Mouse (Mus musculus) MEL (cell line): ENCODE results near the gene Fancf. TPM values are rescaled to one million over a fixed set of nuclear protein-coding genes. Genes with fewer than 3 reads are reported as not detected.

Experiments used
- DNase-seq: peaks from one replicate; pipeline ENCODE4 v3.0.0; 2011; ENCODE audit warnings: low read depth, low spot score
- H3K27ac ChIP-seq: 2 replicates; pipeline ENCODE4 v1.5.1; 2012; ENCODE audit warnings: low read depth, mild to moderate bottlenecking, control low read depth, low read length, moderate library complexity; ENCODE audit not compliant: control insufficient read depth
- H3K27me3 ChIP-seq, 2 experiments: fragments of 150-350 bp in 1 of 2; sonication (generic) in 1 of 2; 2 replicates each; pipeline ENCODE4 v1.6.1; 2012; ENCODE audit warnings: low read length in 2 of 2, mild to moderate bottlenecking in 2 of 2, improper control_type of control experiment in 1 of 2, moderate library complexity in 1 of 2; ENCODE audit not compliant: insufficient read depth in 2 of 2, control insufficient read depth in 1 of 2
- H3K36me3 ChIP-seq, 2 experiments: 2 replicates each; pipeline ENCODE4 v1.6.1; 2012 to 2014; ENCODE audit warnings: low read length in 2 of 2, improper control_type of control experiment in 1 of 2, inconsistent platforms in 1 of 2, mild to moderate bottlenecking in 1 of 2; ENCODE audit not compliant: insufficient read depth in 2 of 2, control insufficient read depth in 1 of 2
- H3K4me1 ChIP-seq, 2 experiments: fragments of 150-350 bp in 1 of 2; sonication (generic) in 1 of 2; 2 replicates each; pipeline ENCODE4 v1.6.1; 2012; ENCODE audit warnings: low read length in 2 of 2, improper control_type of control experiment in 1 of 2, mild to moderate bottlenecking in 1 of 2; ENCODE audit not compliant: insufficient read depth in 2 of 2, control insufficient read depth in 1 of 2
- H3K4me3 ChIP-seq, 2 experiments: fragments of 150-350 bp in 1 of 2; sonication (generic) in 1 of 2; 2 replicates each; pipeline ENCODE4 v1.5.1; 2012; ENCODE audit warnings: low read depth in 2 of 2, low read length in 2 of 2, mild to moderate bottlenecking in 2 of 2, moderate library complexity in 2 of 2, control low read depth in 1 of 2, improper control_type of control experiment in 1 of 2; ENCODE audit not compliant: control insufficient read depth in 1 of 2, insufficient read depth in 1 of 2
- H3K79me2 ChIP-seq: 2 replicates; pipeline ENCODE4 v1.6.1; 2012; ENCODE audit warnings: mild to moderate bottlenecking, low read length, moderate library complexity; ENCODE audit not compliant: control insufficient read depth, poor library complexity, insufficient read depth
- H3K9ac ChIP-seq: 2 replicates; pipeline ENCODE4 v1.6.1; 2012; ENCODE audit warnings: low read depth, mild to moderate bottlenecking, control low read depth, low read length, moderate library complexity; ENCODE audit not compliant: control insufficient read depth, poor library complexity, severe bottlenecking
- H3K9me3 ChIP-seq: fragments of 150-350 bp; sonication (generic); replicated peaks from 2 replicates; pipeline ENCODE4 v1.6.1; 2012; ENCODE audit warnings: mild to moderate bottlenecking, low read length, improper control_type of control experiment, moderate library complexity; ENCODE audit not compliant: insufficient read depth
- BHLHE40 ChIP-seq: IDR thresholded peaks from 2 replicates; pipeline ENCODE4 v1.6.1; 2012; ENCODE audit warnings: low read depth, mild to moderate bottlenecking, inconsistent platforms, low read length, improper control_type of control experiment, borderline replicate concordance
- CHD2 ChIP-seq: IDR thresholded peaks from 2 replicates; pipeline ENCODE4 v1.6.1; 2011; ENCODE audit warnings: low read length, improper control_type of control experiment
- CTCF ChIP-seq, 3 experiments: IDR thresholded peaks in 2 of 3; conservative IDR thresholded peaks in 1 of 3; 2 replicates each; pipeline ENCODE4 v1.5.1; 2011 to 2012; ENCODE audit warnings: low read length in 3 of 3, low read depth in 2 of 3, mild to moderate bottlenecking in 2 of 3, improper control_type of control experiment in 1 of 3, inconsistent platforms in 1 of 3, mixed read lengths in 1 of 3, moderate library complexity in 1 of 3; ENCODE audit not compliant: control insufficient read depth in 1 of 3, insufficient read depth in 1 of 3, poor library complexity in 1 of 3, severe bottlenecking in 1 of 3
- ELF1 ChIP-seq: IDR thresholded peaks from 2 replicates; pipeline ENCODE4 v1.6.1; 2014; ENCODE audit warnings: low read depth, mild to moderate bottlenecking, inconsistent platforms, low read length, improper control_type of control experiment, moderate library complexity
- EP300 ChIP-seq, 2 experiments: IDR thresholded peaks; 2 replicates each; pipeline ENCODE4 v1.6.1; 2011; ENCODE audit warnings: improper control_type of control experiment in 2 of 2, low read length in 2 of 2, low read depth in 1 of 2, mild to moderate bottlenecking in 1 of 2
- HCFC1 ChIP-seq: IDR thresholded peaks from 2 replicates; pipeline ENCODE4 v1.6.1; 2012; ENCODE audit warnings: low read depth, mild to moderate bottlenecking, inconsistent platforms, low read length, improper control_type of control experiment, moderate library complexity
- MAX ChIP-seq: IDR thresholded peaks from 2 replicates; pipeline ENCODE4 v1.6.1; 2011; ENCODE audit warnings: low read length, improper control_type of control experiment
- MAZ ChIP-seq: IDR thresholded peaks from 2 replicates; pipeline ENCODE4 v1.6.1; 2012; ENCODE audit warnings: low read depth, mild to moderate bottlenecking, inconsistent platforms, low read length, improper control_type of control experiment
- MYB ChIP-seq: IDR thresholded peaks from 2 replicates; pipeline ENCODE4 v1.6.1; 2011; ENCODE audit warnings: mild to moderate bottlenecking, low read depth, low read length, improper control_type of control experiment
- MYC ChIP-seq: IDR thresholded peaks from 2 replicates; pipeline ENCODE4 v1.6.1; 2011; ENCODE audit warnings: low read depth, mild to moderate bottlenecking, low read length, improper control_type of control experiment, moderate library complexity
- NRF1 ChIP-seq: IDR thresholded peaks from 2 replicates; pipeline ENCODE4 v1.6.1; 2014; ENCODE audit warnings: low read depth, mild to moderate bottlenecking, inconsistent platforms, low read length, improper control_type of control experiment, moderate library complexity; ENCODE audit not compliant: poor library complexity, insufficient read depth, severe bottlenecking
- POLR2A ChIP-seq, 2 experiments: IDR thresholded peaks; 2 replicates each; pipeline ENCODE4 v1.6.1; 2011 to 2012; ENCODE audit warnings: low read length in 2 of 2, mild to moderate bottlenecking in 2 of 2, control low read depth in 1 of 2, improper control_type of control experiment in 1 of 2, low read depth in 1 of 2, moderate library complexity in 1 of 2; ENCODE audit not compliant: control insufficient read depth in 1 of 2, insufficient read depth in 1 of 2, poor library complexity in 1 of 2
- RAD21 ChIP-seq: IDR thresholded peaks from 2 replicates; pipeline ENCODE4 v1.6.1; 2011; ENCODE audit warnings: mild to moderate bottlenecking, low read depth, low read length, improper control_type of control experiment
- RCOR1 ChIP-seq: IDR thresholded peaks from 2 replicates; pipeline ENCODE4 v1.6.1; 2012; ENCODE audit warnings: low read depth, mild to moderate bottlenecking, inconsistent platforms, low read length, improper control_type of control experiment
- SIN3A ChIP-seq: IDR thresholded peaks from 2 replicates; pipeline ENCODE4 v1.6.1; 2012; ENCODE audit warnings: low read length, improper control_type of control experiment, inconsistent platforms
- SMC3 ChIP-seq: IDR thresholded peaks from 2 replicates; pipeline ENCODE4 v1.6.1; 2011; ENCODE audit warnings: low read depth, low read length, improper control_type of control experiment
- TBP ChIP-seq: IDR thresholded peaks from 2 replicates; pipeline ENCODE4 v1.8.0; 2011; ENCODE audit warnings: low read depth, low read length, improper control_type of control experiment
- UBTF ChIP-seq: IDR thresholded peaks from 2 replicates; pipeline ENCODE4 v1.6.1; 2012; ENCODE audit warnings: low read depth, mild to moderate bottlenecking, inconsistent platforms, low read length, improper control_type of control experiment, moderate library complexity, borderline replicate concordance; ENCODE audit not compliant: insufficient read depth
- USF1 ChIP-seq: IDR thresholded peaks from 2 replicates; pipeline ENCODE4 v1.6.1; 2014; ENCODE audit warnings: low read depth, mild to moderate bottlenecking, inconsistent platforms, low read length, improper control_type of control experiment, moderate library complexity
- USF2 ChIP-seq, 2 experiments: IDR thresholded peaks; 2 replicates each; pipeline ENCODE4 v1.6.1; 2011 to 2012; ENCODE audit warnings: improper control_type of control experiment in 2 of 2, low read length in 2 of 2, borderline replicate concordance in 1 of 2, inconsistent platforms in 1 of 2, low read depth in 1 of 2, mild to moderate bottlenecking in 1 of 2; ENCODE audit not compliant: insufficient read depth in 1 of 2
- ZC3H11A ChIP-seq: IDR thresholded peaks from 2 replicates; pipeline ENCODE4 v1.6.1; 2012; ENCODE audit warnings: low read depth, mild to moderate bottlenecking, inconsistent platforms, low read length, improper control_type of control experiment
- ZMIZ1 ChIP-seq: IDR thresholded peaks from 2 replicates; pipeline ENCODE4 v1.6.1; 2012; ENCODE audit warnings: low read depth, mild to moderate bottlenecking, inconsistent platforms, low read length, improper control_type of control experiment, moderate library complexity
- ZNF384 ChIP-seq: IDR thresholded peaks from 2 replicates; pipeline ENCODE4 v1.6.1; 2012; ENCODE audit warnings: low read depth, mild to moderate bottlenecking, inconsistent platforms, low read length, improper control_type of control experiment
- polyA plus RNA-seq, 2 experiments: library from polyadenylated mRNA; stranded (reverse) in 1 of 2; unstranded in 1 of 2; fragments of >175 nt in 1 of 2; fragments of >200 nt in 1 of 2; gene quantifications; 2 replicates each; pipeline versions ENCODE4 v1.2.1 to v1.2.4; 2012; ENCODE audit warnings: low replicate concordance in 2 of 2, low read depth in 1 of 2; ENCODE audit not compliant: insufficient read length in 2 of 2, insufficient read depth in 1 of 2, missing spikeins in 1 of 2
- total RNA-seq: library from RNA; depleted of rRNA; stranded (reverse); fragments of 300-350 nt; gene quantifications from 2 replicates; pipeline ENCODE4 v1.2.3, GENCODE M21; 2012

Gene Fancf
- total and polyA plus RNA-seq, 3 experiments, result 11.0 to 12.9 TPM; not detected in 1

DNA sequence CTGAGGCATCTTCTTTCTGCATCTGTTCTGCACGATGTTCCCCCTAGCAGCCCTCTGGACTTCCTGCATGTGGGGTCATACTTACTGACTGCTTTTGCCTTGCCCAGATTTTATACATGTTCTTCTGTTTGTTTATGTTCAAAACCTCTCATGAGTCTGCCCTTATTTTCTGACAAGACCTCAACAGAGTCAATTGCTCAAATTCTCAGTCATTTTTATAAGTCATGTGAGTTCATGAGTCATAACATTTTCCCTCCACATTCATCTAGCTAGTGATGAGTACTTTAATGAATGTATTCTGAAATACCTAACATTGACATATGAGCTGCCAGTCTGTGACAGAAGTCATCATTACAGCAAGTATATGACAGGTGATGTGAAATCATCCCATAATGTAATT is 3.3 kb upstream of the Fancf start:
- Histone ChIP-seq H3K4me3 (no peak overlapping the region), H3K4me1 (peaks cover 2 to 11% of the 10 kb centered on the region in 2 experiments; a peak in 2 of 4 replicates), H3K27ac (no peak overlapping the region), H3K9ac (no peak overlapping the region), H3K36me3 (peaks cover 0 to 21% of the 10 kb centered on the region in 2 experiments; a peak in 3 of 4 replicates), H3K79me2 (peaks cover 18% of the 10 kb centered on the region), H3K9me3 (no peaks in the 10 kb centered on the region), H3K27me3 (no peaks in the 10 kb centered on the region)
- TF ChIP-seq BHLHE40 (no peak), UBTF (no peak), RAD21 (no peak), ELF1 (no peak), SIN3A (no peak), MAX (no peak), MAZ (no peak), TBP (no peak), ZNF384 (no peak), HCFC1 (no peak), POLR2A (IDR thresholded peaks at IDR 0.05; ENCODE audit: control insufficient read depth in 1 of 2, insufficient read depth in 1 of 2, low read depth in 1 of 2, low read length in 2 of 2, poor library complexity in 1 of 2) (no peak), ZMIZ1 (no peak), RCOR1 (no peak), MYC (no peak), ZC3H11A (no peak), USF2 (IDR thresholded peaks at IDR 0.05; ENCODE audit: borderline replicate concordance in 1 of 2, insufficient read depth in 1 of 2, low read depth in 1 of 2, low read length in 2 of 2) (no peak), CHD2 (no peak), NRF1 (no peak), MYB (no peak), CTCF (IDR thresholded peaks at IDR 0.05 in 2 of 3, conservative IDR thresholded peaks at IDR 0.05 in 1 of 3; ENCODE audit: control insufficient read depth in 1 of 3, insufficient read depth in 1 of 3, low read depth in 2 of 3, low read length in 3 of 3, poor library complexity in 1 of 3, severe bottlenecking in 1 of 3) (no peak)
- no peak for DNase-seq

DNA sequence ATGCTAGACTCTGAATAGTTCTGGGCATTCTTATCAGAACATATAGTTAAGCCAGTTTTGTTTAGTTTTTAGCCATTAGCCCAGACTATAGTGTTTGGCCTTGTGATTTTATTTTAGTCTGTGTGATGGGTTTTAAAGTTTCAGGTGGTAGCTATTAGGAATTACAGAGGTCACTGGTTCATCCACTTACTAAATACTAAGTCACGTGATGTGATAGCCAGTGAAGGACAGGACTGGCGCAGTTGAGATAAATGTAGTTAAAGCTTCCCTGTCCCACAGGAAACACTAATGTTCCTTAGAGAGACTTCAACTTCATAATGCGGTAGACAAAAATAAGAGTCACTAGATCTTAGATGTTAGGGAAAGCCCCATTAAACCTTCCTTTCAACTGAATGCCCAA is 775 bp upstream of the Fancf start:
- peaks cover 33% of the 10 kb centered on the region for H3K79me2 ChIP-seq

More for the DNA sequence above, 775 bp upstream of the Fancf start:
- peak overlapping the region; percentile 96 for H3K27ac ChIP-seq
- peak; percentile 40 for DNase-seq
- H3K4me3 ChIP-seq, result peak overlapping the region; percentile 83 to 94
- no peaks in the 10 kb centered on the region for H3K27me3 ChIP-seq
- H3K36me3 ChIP-seq, result peaks cover 6 to 37% of the 10 kb centered on the region in 2 experiments; a peak in 3 of 4 replicates
- H3K4me1 ChIP-seq, result peaks cover 5 to 18% of the 10 kb centered on the region in 2 experiments; a peak in 3 of 4 replicates
- TF ChIP-seq BHLHE40 (peak; percentile 59; the same call in 1 of the 2 replicates), ZNF384 (no peak), USF1 (peak; percentile 86), EP300 (IDR thresholded peaks at IDR 0.05; ENCODE audit: low read depth in 1 of 2, low read length in 2 of 2) (no peak), USF2 (IDR thresholded peaks at IDR 0.05; ENCODE audit: borderline replicate concordance in 1 of 2, insufficient read depth in 1 of 2, low read depth in 1 of 2, low read length in 2 of 2) (peak in 1 of 2 experiments; percentile 54; a peak in 1 of 4 replicates), MAX (0 out of 2 replicates have a peak, but pooled peaks have one; percentile 23), SMC3 (no peak), TBP (no peak)
- H3K9me3 ChIP-seq, result no peaks in the 10 kb centered on the region
- peak overlapping the region; percentile 98 for H3K9ac ChIP-seq
